Mouse (Mus musculus) heart, adult 2 months (tissue): Measurements from ENCODE around the gene 4930590J08Rik.

Experiments
- CTCF ChIP-seq: fragments of 200-600 bp; IDR thresholded peaks from 2 replicates; pipeline ENCODE4 v1.8.1; 2022; ENCODE audit warnings: antibody characterized with exemption, mild to moderate bottlenecking, moderate library complexity
- EP300 ChIP-seq: fragments of 200-500 bp; IDR thresholded peaks from 2 replicates; pipeline ENCODE4 v1.6.1; 2011; ENCODE audit warnings: low read depth, low read length, control low read depth; ENCODE audit not compliant: insufficient read depth
- POLR2A ChIP-seq: fragments of 200-500 bp; IDR thresholded peaks from 2 replicates; pipeline ENCODE4 v1.6.1; 2011; ENCODE audit warnings: mild to moderate bottlenecking, low read depth, low read length, control low read depth; ENCODE audit not compliant: insufficient read depth

DNA sequence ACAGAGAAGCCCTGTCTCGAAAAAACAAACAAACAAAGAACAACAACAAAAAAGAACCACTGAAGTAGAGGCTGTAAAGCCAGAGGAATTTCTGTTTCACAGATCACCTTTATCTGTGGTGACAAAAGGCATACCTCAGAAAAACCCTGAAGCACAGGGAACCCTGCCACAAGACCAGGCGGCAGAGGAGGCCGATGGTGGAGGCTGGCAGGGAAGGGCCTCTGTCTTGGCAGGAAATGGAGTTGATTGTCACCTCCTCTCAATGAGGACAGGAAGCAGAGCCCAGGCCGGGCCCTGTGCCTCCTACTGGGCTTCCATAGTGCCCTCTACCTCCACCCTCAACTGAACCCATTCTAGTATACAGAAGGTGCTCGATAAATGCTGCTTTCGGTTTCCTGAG is 71.4 kb downstream of the 4930590J08Rik start:
- TF ChIP-seq CTCF: no peak
- TF ChIP-seq EP300: no peak
- TF ChIP-seq POLR2A: no peak
